Mouse (Mus musculus): Measurements from ENCODE around the gene Frmd4a.

The Frmd4a gene

GRCm38 (mm10) chr2:4562373-4562772 lies 544.9 kb downstream of the Frmd4a start:
- in situ Hi-C loops (cut with MboI; ENCODE audit: unreplicated experiment in 2 of 2), result no loop called here

DNA sequence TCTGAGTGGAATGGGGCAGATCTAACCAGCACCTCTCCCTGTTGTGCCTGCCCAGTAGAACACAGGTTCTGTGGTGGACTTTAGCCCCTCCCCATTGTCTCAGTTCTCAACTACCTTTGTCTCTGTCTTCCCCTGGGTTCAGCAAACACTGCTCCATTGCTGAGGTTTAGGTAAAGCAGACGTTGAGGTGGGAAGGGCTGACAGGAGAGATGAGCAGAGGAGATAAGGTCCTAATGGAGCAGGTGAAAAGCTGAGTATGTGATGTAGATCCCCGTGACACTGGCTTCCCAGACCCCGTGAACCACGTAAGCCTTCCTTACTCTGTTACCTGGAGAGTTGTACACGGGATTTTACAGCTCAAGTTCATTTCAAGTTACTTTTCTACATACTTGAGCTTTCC lies 545.3 kb downstream of the Frmd4a start:
- in situ Hi-C loops (cut with MboI; ENCODE audit: unreplicated experiment in 2 of 2), result no loop called here

GRCm38 (mm10) chr2:4563322-4563721 lies 545.8 kb downstream of the Frmd4a start:
- in situ Hi-C loops (cut with MboI; ENCODE audit: unreplicated experiment in 2 of 2), result no loop called here

DNA sequence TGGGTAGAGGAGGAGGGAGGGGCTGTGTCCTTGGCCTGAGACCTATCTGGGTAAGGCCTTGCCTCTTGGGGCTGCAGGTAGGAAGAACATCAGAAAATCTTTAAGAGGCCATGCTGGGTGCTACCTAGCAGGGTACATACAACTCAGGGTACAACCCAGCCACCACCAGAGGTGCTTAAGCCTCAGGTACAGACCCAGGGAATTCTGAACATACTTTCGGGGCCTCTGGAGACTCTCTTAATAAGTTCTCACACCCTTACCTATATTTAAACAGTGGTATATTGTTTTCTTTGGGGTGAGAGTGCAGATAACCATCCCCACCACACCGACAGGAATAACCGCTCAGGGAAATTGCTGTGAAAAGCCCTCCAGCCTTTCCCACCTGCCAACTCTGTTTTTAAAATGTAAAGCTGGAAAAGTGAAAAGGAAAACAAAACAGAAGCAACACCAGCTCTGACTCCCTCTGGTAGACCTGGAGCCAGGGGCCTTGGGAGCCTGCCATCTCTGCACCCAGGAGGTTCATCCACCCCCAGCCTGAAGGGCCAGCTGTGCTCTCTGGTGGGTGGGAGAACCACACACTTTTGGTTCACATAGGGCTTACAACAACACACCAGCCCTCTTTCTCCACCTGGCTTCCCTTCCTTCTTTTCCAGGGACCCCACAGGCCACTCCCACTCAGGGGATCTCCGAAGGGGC lies 548.9 kb downstream of the Frmd4a start:
- in situ Hi-C loops (cut with MboI; ENCODE audit: unreplicated experiment in 2 of 2), result no loop called here

DNA sequence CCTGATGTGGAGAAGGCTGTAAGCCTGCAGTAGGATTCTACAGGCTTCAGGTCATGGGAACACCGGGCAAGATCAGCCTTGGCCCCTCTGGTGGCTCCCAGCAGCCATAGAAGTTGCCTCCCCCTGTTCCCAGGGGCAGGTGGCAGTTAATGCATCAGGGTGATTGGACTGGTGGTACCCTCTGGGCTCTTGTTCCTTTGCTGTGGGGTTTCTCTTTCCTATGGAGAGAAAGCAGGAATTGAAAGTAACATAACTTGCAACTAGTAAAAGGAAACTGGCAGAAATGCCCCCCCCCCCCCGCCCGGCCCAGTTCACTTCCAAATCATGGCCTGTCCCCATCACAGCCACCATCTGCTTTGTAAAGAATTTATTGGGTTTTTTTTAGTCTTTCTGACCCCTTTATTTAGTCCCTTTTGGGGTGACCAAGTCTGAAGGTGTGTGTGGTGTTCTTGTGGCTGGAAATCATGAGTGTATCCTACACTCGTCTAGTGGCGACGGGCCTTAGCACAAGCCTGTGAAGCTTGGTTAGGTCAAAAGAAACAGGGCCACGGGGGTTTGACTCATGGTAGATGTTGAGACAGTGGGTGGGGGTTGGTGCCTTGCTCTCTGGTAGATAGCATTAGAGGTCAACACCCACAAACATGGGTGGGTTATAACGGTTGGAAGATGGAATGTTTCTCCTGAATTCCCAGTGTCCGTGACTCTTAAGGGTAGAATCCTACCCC lies 549.6 kb downstream of the Frmd4a start:
- in situ Hi-C loops (cut with MboI; ENCODE audit: unreplicated experiment in 2 of 2), result no loop called here

DNA sequence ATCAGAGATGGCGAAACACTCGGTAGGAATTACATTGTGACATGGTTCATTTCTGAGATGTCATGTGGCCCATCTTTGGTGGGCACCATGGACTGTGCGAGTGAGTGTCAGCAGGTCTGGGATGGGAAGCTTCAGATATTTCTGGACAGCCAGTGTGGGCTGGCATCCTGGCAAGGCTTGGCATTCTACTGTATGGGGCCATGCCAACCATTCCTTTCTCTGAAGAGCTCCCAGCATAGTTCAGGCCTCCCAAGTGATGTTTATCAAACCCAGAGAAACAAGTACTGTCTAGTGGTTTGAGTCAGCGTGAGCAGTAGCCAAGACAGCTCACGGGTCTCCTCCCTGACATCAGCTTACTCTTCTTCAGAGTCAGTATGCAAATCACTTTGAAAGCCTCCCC lies 551.5 kb downstream of the Frmd4a start:
- in situ Hi-C loops (cut with MboI; ENCODE audit: unreplicated experiment in 2 of 2), result no loop called here

DNA sequence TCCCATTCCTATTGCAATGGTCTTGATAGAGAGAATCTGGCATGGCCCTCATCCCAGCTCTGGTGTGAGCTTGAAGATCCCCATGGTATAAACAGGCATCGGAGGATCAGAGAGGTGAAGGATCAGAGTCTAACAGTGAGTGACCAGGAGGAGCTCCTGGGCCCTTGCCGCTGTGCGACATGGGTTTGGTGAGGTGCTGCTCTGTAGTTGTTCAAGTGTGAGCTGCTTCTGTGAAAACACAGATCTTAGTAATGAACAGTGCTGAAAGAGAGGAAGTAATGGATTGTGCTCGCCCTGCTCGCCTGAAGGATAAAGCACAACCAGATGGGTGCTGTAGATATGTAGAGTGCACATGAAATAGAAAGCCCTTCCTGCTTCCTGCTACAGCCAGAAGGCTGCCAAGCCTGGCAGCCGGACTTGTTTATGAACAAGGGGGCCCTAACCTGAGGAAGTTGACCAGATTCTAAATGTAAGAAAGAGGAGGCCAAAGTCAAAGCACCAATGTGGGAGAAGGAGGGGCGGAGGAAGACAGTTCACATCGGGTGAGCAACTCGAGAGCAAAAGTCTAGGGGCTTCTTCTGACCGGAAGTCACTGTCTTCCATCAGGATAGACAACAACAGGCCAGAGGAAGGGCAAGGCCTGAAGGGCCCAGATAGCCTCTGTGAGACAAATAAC lies 552.8 kb downstream of the Frmd4a start:
- in situ Hi-C loops (cut with MboI; ENCODE audit: unreplicated experiment in 2 of 2), result no loop called here

GRCm38 (mm10) chr2:4572498-4573263 lies 555.2 kb downstream of the Frmd4a start:
- in situ Hi-C loops (cut with MboI; ENCODE audit: unreplicated experiment in 2 of 2), result no loop called here

DNA sequence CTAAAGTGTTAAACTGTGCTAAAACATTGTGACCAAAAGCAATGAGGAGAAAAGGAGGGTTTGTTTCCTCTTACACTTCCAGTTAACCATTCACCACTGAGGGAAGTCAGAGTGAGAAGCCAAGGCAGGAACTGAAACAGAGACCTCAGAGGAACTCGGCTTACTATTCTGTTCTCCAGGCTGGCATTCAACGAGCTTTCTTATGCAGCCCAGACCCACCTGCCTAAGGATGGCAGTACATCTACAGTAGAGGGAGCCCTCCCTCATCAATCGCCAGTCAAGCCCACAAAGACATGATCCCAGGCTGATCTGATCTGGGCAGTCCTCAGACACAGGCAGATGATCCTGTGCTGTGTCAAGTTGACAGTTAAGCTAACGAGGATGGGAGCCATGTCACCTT lies 555.9 kb downstream of the Frmd4a start:
- in situ Hi-C loops (cut with MboI; ENCODE audit: unreplicated experiment in 2 of 2), result no loop called here

DNA sequence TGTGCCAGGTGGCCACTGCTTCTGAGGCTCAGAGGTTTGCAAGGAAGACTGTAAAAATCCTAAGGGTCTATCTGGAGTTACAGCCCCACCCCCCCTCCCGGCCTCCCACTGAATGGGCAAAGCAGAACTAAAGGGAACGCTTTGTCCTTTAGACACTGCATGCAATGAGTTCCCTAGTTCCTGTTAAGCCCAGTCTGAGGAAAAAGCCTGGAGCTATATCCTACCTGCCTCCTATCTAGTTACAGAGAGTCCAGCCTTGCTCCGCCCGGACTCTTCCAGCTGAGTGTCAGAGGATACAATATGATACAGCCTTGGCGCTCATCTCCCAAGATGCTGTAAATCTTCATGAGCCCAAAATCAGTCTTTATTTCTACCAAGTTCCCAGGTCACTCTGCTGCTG lies 556.7 kb downstream of the Frmd4a start:
- in situ Hi-C loops (cut with MboI; ENCODE audit: unreplicated experiment in 2 of 2), result no loop called here

DNA sequence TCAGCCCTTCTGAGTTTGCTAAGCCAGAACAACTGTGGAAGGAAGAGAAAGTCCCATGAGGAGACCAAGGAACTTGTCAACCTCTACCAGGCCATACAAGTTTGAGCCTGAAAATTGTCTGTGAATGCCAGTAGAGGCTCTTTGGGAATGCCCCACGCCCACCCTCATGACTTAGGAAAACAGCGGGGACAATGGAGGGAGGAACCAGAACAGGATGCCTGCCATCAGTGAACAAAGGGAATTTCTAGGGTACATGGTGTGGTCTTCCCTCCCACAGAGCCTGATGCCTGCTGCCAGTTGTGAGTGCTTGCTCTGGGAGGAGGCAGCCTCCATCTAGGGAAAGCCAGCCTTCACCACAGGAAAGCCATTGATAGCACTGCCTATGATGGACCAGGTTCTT lies 557.6 kb downstream of the Frmd4a start:
- in situ Hi-C loops (cut with MboI; ENCODE audit: unreplicated experiment in 2 of 2), result no loop called here

- in situ Hi-C loops (cut with MboI; ENCODE audit: unreplicated experiment in 2 of 2), result no loop called here
Observed at GRCm38 (mm10) chr2:4575975-4576374, 558.5 kb downstream of the Frmd4a start.

DNA sequence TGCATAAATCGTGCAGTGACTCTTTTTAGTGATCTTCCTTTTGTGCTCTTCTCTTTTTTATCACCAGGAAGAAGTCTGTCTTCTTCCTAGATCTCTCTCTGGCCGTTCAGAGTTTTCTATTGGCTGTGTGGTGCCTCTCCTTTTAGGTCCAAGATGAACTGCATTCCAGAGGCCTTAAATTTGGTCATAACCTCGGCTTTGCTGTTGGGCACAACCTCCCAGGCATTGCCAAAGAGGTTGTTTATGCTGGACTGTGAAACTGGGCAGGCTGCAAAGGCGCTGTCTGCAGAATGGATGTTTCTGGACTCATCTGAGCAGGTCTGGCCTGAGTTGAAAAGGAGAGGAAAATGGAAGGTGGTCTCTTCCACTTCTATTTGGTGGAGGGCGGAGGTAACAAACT lies 560.8 kb downstream of the Frmd4a start:
- in situ Hi-C loops (cut with MboI; ENCODE audit: unreplicated experiment in 2 of 2), result no loop called here

DNA sequence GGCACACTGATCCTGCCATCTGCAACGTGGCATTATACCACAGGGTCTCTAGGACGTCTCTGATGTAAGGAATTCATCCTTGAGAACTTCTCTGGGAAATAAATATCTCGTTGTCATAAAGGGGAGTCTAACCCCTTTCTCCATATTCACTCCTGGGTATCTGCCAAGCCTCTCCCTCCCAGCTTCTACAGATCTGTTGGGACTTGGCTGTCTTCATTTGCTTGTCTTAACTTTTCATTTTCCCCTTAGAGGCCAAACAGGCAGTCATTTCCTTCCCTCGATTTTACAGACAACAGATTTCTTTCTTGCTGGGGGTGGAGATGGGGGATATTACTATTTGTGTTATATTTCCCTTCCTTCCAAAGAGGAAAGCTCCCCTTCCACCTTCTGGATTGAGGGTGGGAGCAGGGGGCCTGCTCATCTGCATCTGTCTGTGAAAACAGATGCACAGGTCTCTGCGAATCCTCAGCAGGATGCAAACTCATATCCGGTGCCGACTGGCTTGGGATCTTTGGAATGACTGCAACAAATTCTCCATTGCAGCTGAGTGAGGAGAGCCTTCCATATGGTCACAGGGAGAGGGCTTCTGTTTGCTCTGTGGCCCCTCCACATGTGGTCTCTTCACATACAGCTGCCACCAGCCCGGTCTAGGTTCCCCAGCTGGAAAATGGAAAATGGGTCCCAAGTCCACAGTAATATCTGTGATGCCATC lies 562.0 kb downstream of the Frmd4a start:
- in situ Hi-C loops (cut with MboI; ENCODE audit: unreplicated experiment in 2 of 2), result no loop called here

DNA sequence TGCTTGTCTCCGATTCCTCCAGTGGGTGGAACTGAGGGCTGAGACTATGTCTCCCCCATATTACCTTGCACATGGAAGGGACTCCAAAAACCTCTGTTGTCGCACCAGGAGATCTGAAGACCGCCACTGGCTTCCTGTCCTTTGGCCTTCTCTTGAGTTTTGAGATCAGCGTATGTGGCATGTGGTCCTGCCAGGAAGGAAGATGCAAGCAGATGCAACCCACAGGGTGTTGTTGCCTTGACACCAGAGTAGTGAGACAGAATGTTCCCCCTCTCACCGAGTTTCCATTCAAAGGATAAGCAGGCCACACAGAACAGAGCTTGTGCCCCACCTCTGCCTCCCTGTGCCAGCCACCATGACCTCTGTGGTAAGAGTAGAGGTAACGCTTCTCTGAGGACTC lies 563.1 kb downstream of the Frmd4a start:
- in situ Hi-C loops (cut with MboI; ENCODE audit: unreplicated experiment in 2 of 2), result no loop called here

DNA sequence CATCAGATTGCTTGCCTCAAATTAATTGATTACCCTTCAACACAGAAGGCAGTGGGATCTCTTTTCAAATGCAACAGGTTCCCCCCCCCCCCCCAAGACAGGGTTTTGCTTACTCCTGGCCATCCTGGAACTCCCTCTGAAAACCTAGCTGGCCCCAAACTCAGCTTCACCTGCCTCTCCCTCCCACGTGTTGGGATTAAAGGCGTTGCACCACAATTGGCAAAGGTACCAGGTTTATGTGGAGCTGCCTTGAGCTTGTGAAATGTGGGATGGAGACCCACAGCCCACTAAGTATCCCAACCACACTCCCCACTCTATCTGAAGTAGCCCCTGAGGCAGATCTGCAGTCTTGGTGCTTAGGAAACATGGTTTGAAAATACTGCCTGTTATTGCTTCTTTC lies 565.4 kb downstream of the Frmd4a start:
- in situ Hi-C loops (cut with MboI; ENCODE audit: unreplicated experiment in 2 of 2), result no loop called here

DNA sequence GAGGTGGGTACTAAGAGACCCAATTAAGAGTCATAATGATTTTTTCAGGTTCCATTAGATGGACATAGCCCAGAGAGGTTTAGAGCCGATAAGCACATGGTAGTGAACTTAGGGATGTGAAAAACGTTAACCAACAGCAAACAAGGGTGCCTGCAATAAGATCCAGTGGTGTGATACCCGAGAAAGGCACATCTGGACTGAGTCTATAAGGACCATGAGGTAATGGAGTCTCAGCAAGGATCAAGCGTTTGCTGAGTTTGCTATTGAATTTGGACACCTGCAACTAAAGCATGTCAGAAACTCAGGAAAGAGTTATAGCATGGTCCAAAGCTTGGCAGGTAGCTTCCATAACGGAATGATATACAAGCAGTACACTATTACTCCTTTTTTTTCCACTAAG lies 566.7 kb downstream of the Frmd4a start:
- in situ Hi-C loops (cut with MboI; ENCODE audit: unreplicated experiment in 2 of 2), result no loop called here

DNA sequence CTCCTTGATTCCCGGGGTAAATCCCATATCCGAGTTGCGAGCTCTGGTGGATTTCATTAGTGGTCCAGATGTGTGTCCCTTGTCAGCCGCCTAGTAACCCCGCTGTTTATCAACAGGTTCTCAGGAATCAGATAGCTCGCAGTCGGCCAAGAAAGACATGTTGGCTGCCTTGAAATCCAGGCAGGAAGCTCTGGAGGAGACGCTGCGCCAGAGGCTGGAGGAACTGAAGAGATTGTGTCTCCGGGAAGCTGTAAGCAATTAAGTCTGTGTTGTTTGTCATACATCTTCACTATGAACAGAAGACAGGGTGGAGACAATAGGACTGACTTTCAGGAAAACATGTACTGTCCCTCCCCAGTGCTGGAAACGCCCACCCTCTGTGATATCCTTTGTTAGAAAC lies 568.7 kb downstream of the Frmd4a start:
- in situ Hi-C loops (cut with MboI; ENCODE audit: unreplicated experiment in 2 of 2), result no loop called here

GRCm38 (mm10) chr2:4587685-4588409 lies 570.3 kb downstream of the Frmd4a start:
- in situ Hi-C loops (cut with MboI; ENCODE audit: unreplicated experiment in 2 of 2), result no loop called here

- in situ Hi-C loops (cut with MboI; ENCODE audit: unreplicated experiment in 2 of 2), result no loop called here
Observed at GRCm38 (mm10) chr2:4591647-4592046, 574.1 kb downstream of the Frmd4a start.

All from v-Abl transformed pro-B cells (cell line).